ENCODE assay signal across 8 mouse cellular contexts in the genomic region with DNA sequence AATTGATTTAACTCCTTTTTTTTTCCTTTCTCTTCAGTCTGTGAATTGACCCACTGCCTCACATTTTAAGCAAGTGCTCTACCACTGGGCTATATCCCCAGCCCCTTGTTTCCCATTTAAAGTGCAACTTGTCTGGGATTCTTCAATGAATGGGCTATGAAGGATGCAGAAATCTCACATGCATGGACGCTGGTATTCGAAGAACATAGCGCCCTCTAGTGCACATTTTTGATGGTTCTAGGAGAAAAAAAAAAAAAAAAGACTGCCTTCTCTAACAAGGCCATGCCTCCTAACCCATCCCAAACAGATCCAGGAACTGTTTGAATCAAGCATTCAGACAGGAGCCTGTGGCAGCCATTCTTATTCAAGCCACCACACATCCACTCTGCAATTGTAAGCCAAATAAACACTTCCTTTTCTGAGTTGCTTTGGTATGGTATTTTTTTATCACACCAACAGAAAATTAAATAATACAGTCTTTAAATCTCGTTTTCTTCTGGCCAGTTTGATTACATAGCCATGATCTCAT. TPM values are rescaled to one million over a fixed set of nuclear protein-coding genes. Genes with fewer than 3 reads are reported as not detected.
DNase-seq lines count a peak whose midpoint lies in the region; ATAC-seq and TF ChIP-seq lines count a peak whose summit lies in the region.

No protein-coding gene starts in this region.

- ATAC-seq in forebrain, embryonic 15.5 days (replicated peaks): peak; percentile 38; the same call in 1 of the 2 replicates
- no peak for ATAC-seq in forebrain, embryonic 12.5 days (ENCODE audit: low FRiP score)
- ATAC-seq in monocyte, adult 5-6 weeks (replicated peaks; ENCODE audit: insufficient number of reproducible peaks, low FRiP score, low TSS enrichment, poor library complexity, severe bottlenecking): no peak

- no peak overlapping the region for H3K4me2 ChIP-seq in forebrain, embryonic 15.5 days (replicated peaks)
- no peak overlapping the region for H3K4me2 ChIP-seq in forebrain, embryonic 12.5 days

- H3K9me3 ChIP-seq in forebrain, embryonic 15.5 days: no peaks in the 10 kb centered on the region
- H3K9me3 ChIP-seq in forebrain, embryonic 12.5 days: no peaks in the 10 kb centered on the region

- H3K27me3 ChIP-seq in forebrain, embryonic 15.5 days: no peaks in the 10 kb centered on the region
- 0 out of 2 replicates have a peak, but pooled peaks cover 4% of the 10 kb centered on the region for H3K27me3 ChIP-seq in forebrain, embryonic 12.5 days
- no peaks in the 10 kb centered on the region for H3K27me3 ChIP-seq in splenic B cell, adult 2 months (ENCODE audit: control insufficient read depth, insufficient read depth, low read length, poor library complexity, severe bottlenecking)

- H3K4me1 ChIP-seq in forebrain, embryonic 15.5 days: no peaks in the 10 kb centered on the region
- H3K4me1 ChIP-seq in forebrain, embryonic 12.5 days: no peaks in the 10 kb centered on the region
- no peaks in the 10 kb centered on the region; the same call in 1 of the 2 replicates for H3K4me1 ChIP-seq in cortical plate, adult 2 months (ENCODE audit: control insufficient read depth, insufficient read depth, low read length)

- H3K36me3 ChIP-seq in forebrain, embryonic 15.5 days: no peaks in the 10 kb centered on the region
- H3K36me3 ChIP-seq in forebrain, embryonic 12.5 days (replicated peaks): no peaks in the 10 kb centered on the region
- H3K36me3 ChIP-seq in splenic B cell, adult 2 months (ENCODE audit: control insufficient read depth, insufficient read depth, low read length, poor library complexity, severe bottlenecking): no peaks in the 10 kb centered on the region

- no peak overlapping the region for H3K4me3 ChIP-seq in forebrain, embryonic 15.5 days
- H3K4me3 ChIP-seq in forebrain, embryonic 12.5 days (replicated peaks): no peak overlapping the region
- no peak overlapping the region for H3K4me3 ChIP-seq in cortical plate, adult 2 months (ENCODE audit: insufficient read depth, low read length)

- DNase-seq in right cerebral cortex, adult 18-20 months: peak; percentile 41
- no peak for DNase-seq in right cerebral cortex, postnatal 14 days
- DNase-seq in left cerebral cortex, postnatal 4 days: peak; percentile 34
- peak; percentile 83 for DNase-seq in splenic B cell, adult 2 months (ENCODE audit: low read depth, low spot score)

- no peak overlapping the region for H3K27ac ChIP-seq in forebrain, embryonic 15.5 days (replicated peaks)
- no peak overlapping the region for H3K27ac ChIP-seq in forebrain, embryonic 12.5 days
- H3K27ac ChIP-seq in cortical plate, adult 2 months (ENCODE audit: insufficient read depth, low read length): no peak overlapping the region

- H3K9ac ChIP-seq in forebrain, embryonic 15.5 days (replicated peaks): no peak overlapping the region
- H3K9ac ChIP-seq in forebrain, embryonic 12.5 days: no peak overlapping the region

- intact Hi-C loops in left cerebral cortex, postnatal 4 days (cut with DNase I): loop anchor here (5.0 to 10.0 kb wide), 3 partner anchors 61 to 466 kb away; no protein-coding TSS in a partner anchor

- 20% methylated on average over 4 of the region's 4 CpGs for WGBS in forebrain, embryonic 15.5 days
- 23% methylated on average over 4 of the region's 4 CpGs for WGBS in forebrain, embryonic 12.5 days

- no peak for TF ChIP-seq POLR2A in cortical plate, adult 2 months (IDR thresholded peaks at IDR 0.05; ENCODE audit: extremely low read depth, insufficient read depth, low read length)

- peak; percentile 59; the same call in 1 of the 2 replicates for TF ChIP-seq CTCF in cortical plate, adult 2 months (IDR thresholded peaks at IDR 0.05; ENCODE audit: extremely low read depth, insufficient read depth, low read length)

RNA-seq across cellular contexts. Expression of a gene that starts 4.2 kb away (rescaled TPM):
- 0.33 and 0.42 TPM in 2 replicates for polyA plus RNA-seq in forebrain, embryonic 15.5 days (2015; fragmentation: Nextera tagmentation; extraction: Ambion mirVana)
- 0.36 TPM in 2 replicates for polyA plus RNA-seq in forebrain, embryonic 12.5 days (2016; fragmentation: Nextera tagmentation; extraction: Ambion mirVana)
- 1.2 and 1.9 TPM in 2 replicates for polyA plus RNA-seq in cortical plate, adult 2 months (2012; rRNA removed)
- 1 to 10 TPM; 1.2 to 1.6 TPM for total RNA-seq in left cerebral cortex, postnatal 4 days (2021)
- 132 to 417 TPM (median 134 TPM) in 3 replicates for total RNA-seq in monocyte, adult 5-6 weeks (2017)

RNA-seq across cellular contexts. Expression of a gene that starts 16.3 kb away (rescaled TPM):
- polyA plus RNA-seq in forebrain, embryonic 15.5 days (2015; fragmentation: Nextera tagmentation; extraction: Ambion mirVana): 10.1 and 11.2 TPM in 2 replicates
- 1.2 and 1.6 TPM in 2 replicates for polyA plus RNA-seq in forebrain, embryonic 12.5 days (2016; fragmentation: Nextera tagmentation; extraction: Ambion mirVana)
- 28.3 and 28.4 TPM in 2 replicates for polyA plus RNA-seq in cortical plate, adult 2 months (2012; rRNA removed)
- total RNA-seq in left cerebral cortex, postnatal 4 days (2021): 10 to 100 TPM; 14.1 to 15.1 TPM
- 0.19 to 0.21 TPM in 2 of 3 replicates, not detected in the other for total RNA-seq in monocyte, adult 5-6 weeks (2017)

RNA-seq across cellular contexts. Expression of a gene that starts 33.1 kb away (rescaled TPM):
- 1.1 and 1.8 TPM in 2 replicates for polyA plus RNA-seq in forebrain, embryonic 15.5 days (2015; fragmentation: Nextera tagmentation; extraction: Ambion mirVana)
- polyA plus RNA-seq in forebrain, embryonic 12.5 days (2016; fragmentation: Nextera tagmentation; extraction: Ambion mirVana): 2.0 and 2.6 TPM in 2 replicates
- polyA plus RNA-seq in cortical plate, adult 2 months (2012; rRNA removed): 0.65 and 0.66 TPM in 2 replicates
- total RNA-seq in left cerebral cortex, postnatal 4 days (2021): 1 to 10 TPM; 1.1 to 1.3 TPM
- 104 to 288 TPM (median 141 TPM) in 3 replicates for total RNA-seq in monocyte, adult 5-6 weeks (2017)

RNA-seq across cellular contexts. Expression of a gene that starts 41.0 kb away (rescaled TPM):
- polyA plus RNA-seq in forebrain, embryonic 15.5 days (2015; fragmentation: Nextera tagmentation; extraction: Ambion mirVana): 15.8 and 20.5 TPM in 2 replicates
- 13.4 and 14.9 TPM in 2 replicates for polyA plus RNA-seq in forebrain, embryonic 12.5 days (2016; fragmentation: Nextera tagmentation; extraction: Ambion mirVana)
- 6.8 and 6.9 TPM in 2 replicates for polyA plus RNA-seq in cortical plate, adult 2 months (2012; rRNA removed)
- total RNA-seq in left cerebral cortex, postnatal 4 days (2021): 10 to 100 TPM in 1 of 2 experiments, 1 to 10 TPM in 1; 9.8 to 10.5 TPM
- 2.6 to 2.8 TPM (median 2.6 TPM) in 3 replicates for total RNA-seq in monocyte, adult 5-6 weeks (2017)

RNA-seq across cellular contexts. Expression of a gene that starts 41.5 kb away (rescaled TPM):
- 1.1 TPM in 2 replicates for polyA plus RNA-seq in forebrain, embryonic 15.5 days (2015; fragmentation: Nextera tagmentation; extraction: Ambion mirVana)
- polyA plus RNA-seq in forebrain, embryonic 12.5 days (2016; fragmentation: Nextera tagmentation; extraction: Ambion mirVana): 2.8 and 3.4 TPM in 2 replicates
- 0.31 and 0.51 TPM in 2 replicates for polyA plus RNA-seq in cortical plate, adult 2 months (2012; rRNA removed)
- total RNA-seq in left cerebral cortex, postnatal 4 days (2021): 1 to 10 TPM in 1 of 2 experiments, under 1 TPM in 1; 0.77 to 1.4 TPM
- total RNA-seq in monocyte, adult 5-6 weeks (2017): 697 to 2,222 TPM (median 742 TPM) in 3 replicates
